Mouse (Mus musculus): Measurements from ENCODE around the gene Creb3l2. TPM values are rescaled to one million over a fixed set of nuclear protein-coding genes. Genes with fewer than 3 reads are reported as not detected.

The Creb3l2 gene
- polyA plus RNA-seq, 1 experiment, result 8.2 TPM

DNA sequence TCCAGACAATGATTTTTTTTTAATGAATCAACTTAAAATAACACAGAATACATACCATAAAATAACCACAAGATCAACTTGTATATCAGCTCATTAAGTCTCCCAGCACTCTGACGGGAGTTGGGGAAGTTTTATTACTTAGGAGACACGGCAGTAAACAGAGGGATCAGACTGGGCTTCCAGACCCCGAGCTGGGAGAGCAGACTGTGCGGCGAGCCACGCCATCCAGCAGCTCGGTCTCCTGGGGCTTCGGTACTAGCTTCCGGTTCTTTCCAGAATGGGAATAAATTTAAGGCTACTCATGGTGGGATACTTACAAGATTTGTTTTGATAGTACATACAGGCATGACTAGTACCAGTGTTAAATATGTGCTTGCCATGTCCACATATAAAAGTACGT lies 109.1 kb downstream of the Creb3l2 start:
- Histone ChIP-seq H3K4me1 (ENCODE audit: control insufficient read depth, insufficient read depth, low read length) (no peaks in the 10 kb centered on the region), H3K27ac (ENCODE audit: control insufficient read depth, insufficient read depth, low read depth, low read length, poor library complexity) (no peak overlapping the region), H3K4me3 (replicated peaks; ENCODE audit: control insufficient read depth, low read depth, low read length) (no peak overlapping the region)
- 89% methylated on average over 10 of the region's 10 CpGs for WGBS
- TF ChIP-seq CTCF (IDR thresholded peaks at IDR 0.05; ENCODE audit: control insufficient read depth, insufficient read depth, low read length) (no peak), POLR2A (IDR thresholded peaks at IDR 0.05; ENCODE audit: borderline replicate concordance, control insufficient read depth, low read depth, low read length) (no peak)

DNA sequence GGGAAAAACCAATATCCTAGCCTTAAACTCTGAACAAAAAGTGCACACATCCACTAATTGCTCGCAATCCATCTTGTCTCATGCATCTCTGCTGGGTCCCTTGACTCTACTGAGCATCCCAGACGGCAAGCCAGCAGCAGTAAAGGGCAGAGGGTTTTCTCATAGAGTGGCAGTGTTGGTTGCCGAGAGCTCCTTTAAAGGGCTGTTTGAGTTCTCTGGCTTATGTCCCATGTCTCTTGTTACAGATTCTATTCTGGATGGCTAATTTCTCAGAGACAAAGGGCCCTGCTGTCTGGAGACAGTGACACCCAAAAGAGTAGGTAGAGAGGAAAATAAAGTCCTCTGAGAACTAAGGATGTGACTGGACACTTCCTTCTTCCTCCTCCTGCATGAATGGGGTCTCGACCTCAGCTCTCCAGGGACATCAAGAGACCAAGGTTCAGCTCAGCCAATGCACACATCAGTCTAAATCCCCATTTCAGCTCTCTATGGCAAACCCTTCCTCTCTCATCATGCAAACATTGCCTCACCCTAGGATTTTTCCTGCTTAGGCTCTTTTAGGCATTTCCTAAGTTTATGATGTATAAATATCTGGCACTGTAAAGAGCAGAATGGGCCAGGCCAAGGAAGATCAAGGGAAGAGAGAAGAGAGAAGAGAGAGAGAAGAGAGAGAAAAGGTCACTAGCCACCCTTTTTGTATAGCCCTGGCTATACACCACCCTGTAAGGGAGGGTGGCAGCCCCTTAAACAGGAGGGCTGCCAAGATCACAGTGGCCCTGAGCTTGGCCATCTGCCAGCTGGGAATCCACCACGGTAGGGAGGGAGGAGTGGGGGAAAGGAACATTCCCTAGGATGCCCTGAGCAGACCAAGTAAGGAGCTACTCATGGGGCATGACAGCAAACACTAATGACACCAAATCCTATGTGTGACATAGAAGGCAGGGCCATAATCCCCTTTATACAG lies 111.8 kb downstream of the Creb3l2 start:
- H3K4me1 ChIP-seq (ENCODE audit: control insufficient read depth, insufficient read depth, low read length), result no peaks in the 10 kb centered on the region
- no peak for TF ChIP-seq POLR2A (IDR thresholded peaks at IDR 0.05; ENCODE audit: borderline replicate concordance, control insufficient read depth, low read depth, low read length)
- TF ChIP-seq CTCF (IDR thresholded peaks at IDR 0.05; ENCODE audit: control insufficient read depth, insufficient read depth, low read length), result no peak
- H3K27ac ChIP-seq (ENCODE audit: control insufficient read depth, insufficient read depth, low read depth, low read length, poor library complexity), result no peak overlapping the region
- 64% methylated on average over 5 of the region's 5 CpGs for WGBS
- H3K4me3 ChIP-seq (replicated peaks; ENCODE audit: control insufficient read depth, low read depth, low read length), result no peak overlapping the region

DNA sequence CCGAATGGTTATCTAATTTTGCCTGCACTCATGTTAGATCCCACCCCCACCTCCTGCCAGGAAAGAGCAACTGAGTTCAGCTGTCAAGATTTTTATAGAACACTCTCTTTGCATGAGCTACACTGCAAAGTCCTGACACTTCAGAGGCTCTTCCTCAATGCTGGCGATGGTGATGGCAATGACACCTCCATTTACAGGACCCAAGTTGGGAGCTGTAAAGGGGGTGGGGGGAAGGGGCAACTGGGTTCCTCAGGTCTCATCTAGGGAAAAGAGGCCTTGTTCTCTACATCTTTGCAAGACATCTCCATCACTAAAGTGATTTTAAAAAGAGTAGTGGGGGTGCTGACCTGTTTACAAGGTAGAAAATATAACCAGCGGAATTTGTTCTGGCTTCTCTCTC lies 112.6 kb downstream of the Creb3l2 start:
- WGBS, result 78% methylated on average over 3 of the region's 3 CpGs
- H3K27ac ChIP-seq (ENCODE audit: control insufficient read depth, insufficient read depth, low read depth, low read length, poor library complexity), result no peak overlapping the region
- no peak for TF ChIP-seq CTCF (IDR thresholded peaks at IDR 0.05; ENCODE audit: control insufficient read depth, insufficient read depth, low read length)
- no peak for TF ChIP-seq POLR2A (IDR thresholded peaks at IDR 0.05; ENCODE audit: borderline replicate concordance, control insufficient read depth, low read depth, low read length)
- H3K4me1 ChIP-seq (ENCODE audit: control insufficient read depth, insufficient read depth, low read length), result no peaks in the 10 kb centered on the region
- no peak overlapping the region for H3K4me3 ChIP-seq (replicated peaks; ENCODE audit: control insufficient read depth, low read depth, low read length)

DNA sequence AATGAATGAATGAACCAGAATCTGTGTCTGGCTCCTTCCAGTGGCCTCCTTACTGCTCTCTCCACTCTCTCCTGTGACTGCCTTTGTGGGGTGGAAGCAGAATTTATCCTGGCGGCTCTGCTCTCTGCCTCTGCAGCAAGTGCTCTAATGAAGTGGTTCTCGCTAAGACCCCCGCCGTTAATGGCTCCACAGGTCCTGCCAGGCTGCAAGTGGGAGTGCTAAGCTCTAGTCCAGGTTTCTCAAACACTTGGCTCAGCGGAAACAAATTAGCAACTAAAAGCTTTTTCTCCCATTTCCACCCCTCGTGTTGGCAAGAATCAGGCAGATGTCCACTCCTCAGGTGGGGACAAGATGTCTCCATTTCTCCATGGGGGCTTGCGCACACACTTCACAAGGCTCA lies 113.3 kb downstream of the Creb3l2 start:
- Histone ChIP-seq H3K4me3 (replicated peaks; ENCODE audit: control insufficient read depth, low read depth, low read length) (no peak overlapping the region), H3K27ac (ENCODE audit: control insufficient read depth, insufficient read depth, low read depth, low read length, poor library complexity) (no peak overlapping the region), H3K4me1 (ENCODE audit: control insufficient read depth, insufficient read depth, low read length) (no peaks in the 10 kb centered on the region)
- WGBS, result 84% methylated on average over 7 of the region's 7 CpGs
- TF ChIP-seq CTCF (IDR thresholded peaks at IDR 0.05; ENCODE audit: control insufficient read depth, insufficient read depth, low read length) (no peak), POLR2A (IDR thresholded peaks at IDR 0.05; ENCODE audit: borderline replicate concordance, control insufficient read depth, low read depth, low read length) (no peak)

DNA sequence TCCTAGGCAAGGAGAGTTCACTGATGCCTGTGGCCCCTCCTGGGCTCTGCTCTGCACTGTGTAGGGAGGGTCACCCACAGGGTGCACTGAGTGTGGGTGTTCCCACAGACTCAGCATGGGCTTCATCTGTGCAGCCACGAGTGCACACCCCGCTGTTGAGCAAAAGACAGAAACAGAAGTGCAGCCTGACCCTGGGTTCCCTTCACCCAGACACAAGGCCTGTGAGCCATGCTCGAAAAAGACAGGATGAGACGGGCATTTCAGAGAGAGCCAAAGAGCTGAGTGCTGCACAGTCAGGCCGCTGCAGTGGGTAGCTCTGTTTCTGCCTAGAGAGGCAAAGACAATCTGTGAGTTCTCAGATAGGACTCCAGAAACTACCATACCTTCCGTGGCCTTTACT lies 114.4 kb downstream of the Creb3l2 start:
- WGBS, result 70% methylated on average over 6 of the region's 6 CpGs
- H3K4me1 ChIP-seq (ENCODE audit: control insufficient read depth, insufficient read depth, low read length), result no peaks in the 10 kb centered on the region
- no peak overlapping the region for H3K4me3 ChIP-seq (replicated peaks; ENCODE audit: control insufficient read depth, low read depth, low read length)
- TF ChIP-seq CTCF (IDR thresholded peaks at IDR 0.05; ENCODE audit: control insufficient read depth, insufficient read depth, low read length) (no peak), POLR2A (IDR thresholded peaks at IDR 0.05; ENCODE audit: borderline replicate concordance, control insufficient read depth, low read depth, low read length) (no peak)
- H3K27ac ChIP-seq (ENCODE audit: control insufficient read depth, insufficient read depth, low read depth, low read length, poor library complexity), result no peak overlapping the region

DNA sequence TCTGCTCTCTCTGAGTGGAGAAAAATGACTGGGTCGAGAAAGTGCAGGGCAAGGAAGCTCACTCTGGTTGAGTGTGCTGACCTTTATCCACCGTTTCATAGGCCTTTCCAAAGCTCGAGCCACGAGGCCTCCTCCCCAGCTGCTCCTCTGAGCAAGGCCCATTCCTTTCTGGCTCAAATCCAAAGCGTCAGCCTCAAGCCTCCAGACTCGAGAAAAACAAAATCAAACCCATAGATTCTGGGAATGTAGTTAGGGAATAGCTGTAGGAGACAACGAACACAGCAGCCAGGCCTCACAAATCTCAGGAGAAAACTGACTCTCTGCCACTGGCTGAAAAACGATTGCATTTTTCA lies 115.4 kb downstream of the Creb3l2 start:
- no peak for TF ChIP-seq CTCF (IDR thresholded peaks at IDR 0.05; ENCODE audit: control insufficient read depth, insufficient read depth, low read length)
- TF ChIP-seq POLR2A (IDR thresholded peaks at IDR 0.05; ENCODE audit: borderline replicate concordance, control insufficient read depth, low read depth, low read length), result no peak
- no peaks in the 10 kb centered on the region for H3K4me1 ChIP-seq (ENCODE audit: control insufficient read depth, insufficient read depth, low read length)
- WGBS, result 62% methylated on average over 8 of the region's 8 CpGs

DNA sequence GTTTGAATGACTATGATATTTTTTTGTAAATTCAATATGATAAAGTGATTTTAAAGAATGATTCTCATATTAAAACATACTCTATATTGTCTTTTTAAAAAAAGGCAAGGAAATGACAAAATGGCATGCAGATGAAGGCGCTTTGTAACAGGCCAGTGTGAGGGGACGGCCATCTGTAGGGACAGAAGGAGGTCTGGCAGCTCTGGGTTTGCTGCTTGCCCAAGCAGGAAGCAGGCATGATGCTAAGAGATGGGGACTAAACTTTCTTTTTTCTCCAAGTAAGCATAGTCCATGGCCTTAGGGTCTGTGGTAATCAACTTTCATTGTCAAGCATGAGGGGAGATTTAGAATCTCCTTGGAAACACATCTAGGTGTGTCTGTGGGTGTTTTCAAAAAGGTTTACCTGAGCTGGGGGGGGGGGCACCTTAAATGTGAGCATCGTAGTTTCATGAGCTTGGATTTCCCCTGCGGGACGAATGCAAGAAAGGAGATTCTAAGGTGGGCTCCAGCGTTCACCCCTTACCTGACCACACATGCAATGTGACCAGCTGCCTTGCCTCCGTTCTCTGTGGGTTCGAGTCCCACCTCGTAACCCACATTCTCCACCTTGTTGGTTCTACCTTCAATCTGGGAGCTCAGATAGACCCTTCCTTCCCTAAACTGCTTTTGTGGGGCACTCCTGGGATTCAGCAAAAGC lies 115.9 kb downstream of the Creb3l2 start:
- H3K27ac ChIP-seq (ENCODE audit: control insufficient read depth, insufficient read depth, low read depth, low read length, poor library complexity), result no peak overlapping the region
- TF ChIP-seq CTCF (IDR thresholded peaks at IDR 0.05; ENCODE audit: control insufficient read depth, insufficient read depth, low read length) (no peak), POLR2A (IDR thresholded peaks at IDR 0.05; ENCODE audit: borderline replicate concordance, control insufficient read depth, low read depth, low read length) (no peak)
- no peaks in the 10 kb centered on the region for H3K4me1 ChIP-seq (ENCODE audit: control insufficient read depth, insufficient read depth, low read length)
- H3K4me3 ChIP-seq (replicated peaks; ENCODE audit: control insufficient read depth, low read depth, low read length), result no peak overlapping the region
- 83% methylated on average over 9 of the region's 9 CpGs for WGBS

More for the DNA sequence above, 115.4 kb downstream of the Creb3l2 start:
- H3K4me3 ChIP-seq (replicated peaks; ENCODE audit: control insufficient read depth, low read depth, low read length), result no peak overlapping the region
- no peak overlapping the region for H3K27ac ChIP-seq (ENCODE audit: control insufficient read depth, insufficient read depth, low read depth, low read length, poor library complexity)

DNA sequence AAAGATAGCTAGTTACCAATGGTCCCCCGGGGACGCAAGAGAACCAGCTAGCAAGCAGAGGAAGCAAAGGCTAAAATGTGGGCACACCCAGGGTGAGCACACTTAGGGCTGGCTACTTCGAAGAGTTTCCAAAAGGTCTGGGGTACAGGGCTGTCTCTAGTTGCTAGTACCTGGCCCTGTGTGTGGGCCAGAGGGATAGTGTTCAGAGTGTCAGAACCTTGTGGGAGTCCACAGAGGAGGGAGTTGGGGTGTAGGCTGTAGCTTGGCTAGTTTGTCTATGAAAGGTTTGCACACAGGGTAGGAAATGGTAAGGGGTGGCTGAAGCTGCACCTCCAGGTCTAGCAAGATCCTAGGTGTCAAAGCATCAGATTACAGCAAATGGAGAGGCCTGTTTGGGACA lies 116.9 kb downstream of the Creb3l2 start:
- H3K4me1 ChIP-seq (ENCODE audit: control insufficient read depth, insufficient read depth, low read length), result no peaks in the 10 kb centered on the region
- H3K27ac ChIP-seq (ENCODE audit: control insufficient read depth, insufficient read depth, low read depth, low read length, poor library complexity), result no peak overlapping the region
- WGBS, result 85% methylated on average over 3 of the region's 3 CpGs
- no peak for TF ChIP-seq POLR2A (IDR thresholded peaks at IDR 0.05; ENCODE audit: borderline replicate concordance, control insufficient read depth, low read depth, low read length)
- no peak for TF ChIP-seq CTCF (IDR thresholded peaks at IDR 0.05; ENCODE audit: control insufficient read depth, insufficient read depth, low read length)
- H3K4me3 ChIP-seq (replicated peaks; ENCODE audit: control insufficient read depth, low read depth, low read length), result no peak overlapping the region

All from bone marrow, adult 2 months (tissue).